Mouse (Mus musculus) spleen, adult 2 months (tissue): Measurements from ENCODE around the gene Trcg1.

Source experiments
- CTCF ChIP-seq: fragments of 200-500 bp; IDR thresholded peaks from 2 replicates; pipeline ENCODE4 v1.5.1; 2011; ENCODE audit warnings: mild to moderate bottlenecking, inconsistent platforms; ENCODE audit not compliant: insufficient read depth, insufficient read length, insufficient replicate concordance; ENCODE audit errors: extremely low read depth
- POLR2A ChIP-seq: fragments of 200-500 bp; IDR thresholded peaks from 2 replicates; pipeline ENCODE4 v1.6.1; 2011; ENCODE audit warnings: low read depth, low read length, inconsistent platforms

DNA sequence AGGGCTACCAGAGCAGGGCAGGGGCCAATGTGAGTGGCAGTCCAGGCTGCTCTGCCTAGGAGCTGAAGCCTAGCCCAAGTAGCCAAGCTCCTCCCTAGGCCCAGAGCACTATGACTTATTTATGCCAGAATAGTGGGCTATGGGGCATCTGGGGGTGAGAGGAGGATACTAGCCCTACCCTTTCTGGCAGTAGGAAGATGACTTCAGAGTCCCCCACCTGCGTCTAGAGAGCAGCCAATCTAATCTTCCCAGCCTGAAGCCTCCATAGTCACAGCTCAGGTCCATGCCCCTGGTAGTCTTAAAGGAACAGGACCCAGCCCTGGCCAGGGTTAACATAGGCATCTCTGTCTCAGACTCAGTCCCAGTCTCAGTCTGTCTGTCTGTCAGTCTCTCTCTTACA is 33.0 kb downstream of the Trcg1 start:
- no peak for TF ChIP-seq POLR2A
- TF ChIP-seq CTCF, result no peak
